Mouse (Mus musculus) frontal cortex, adult (tissue): ENCODE data around the gene Kctd11.
"Not testable (repeated sequence)": the region's sequence is repeated elsewhere in the genome, so short reads cannot be mapped to it uniquely, and the experiment has no call there.

Experiments used
- ATAC-seq: cut with Nextera tagmentation; 2 replicates; pipeline ENCODE4 v1.9.2; 2017; ENCODE audit warnings: mild to moderate bottlenecking, moderate library complexity, mixed read lengths; ENCODE audit not compliant: low TSS enrichment

The Kctd11 gene

DNA sequence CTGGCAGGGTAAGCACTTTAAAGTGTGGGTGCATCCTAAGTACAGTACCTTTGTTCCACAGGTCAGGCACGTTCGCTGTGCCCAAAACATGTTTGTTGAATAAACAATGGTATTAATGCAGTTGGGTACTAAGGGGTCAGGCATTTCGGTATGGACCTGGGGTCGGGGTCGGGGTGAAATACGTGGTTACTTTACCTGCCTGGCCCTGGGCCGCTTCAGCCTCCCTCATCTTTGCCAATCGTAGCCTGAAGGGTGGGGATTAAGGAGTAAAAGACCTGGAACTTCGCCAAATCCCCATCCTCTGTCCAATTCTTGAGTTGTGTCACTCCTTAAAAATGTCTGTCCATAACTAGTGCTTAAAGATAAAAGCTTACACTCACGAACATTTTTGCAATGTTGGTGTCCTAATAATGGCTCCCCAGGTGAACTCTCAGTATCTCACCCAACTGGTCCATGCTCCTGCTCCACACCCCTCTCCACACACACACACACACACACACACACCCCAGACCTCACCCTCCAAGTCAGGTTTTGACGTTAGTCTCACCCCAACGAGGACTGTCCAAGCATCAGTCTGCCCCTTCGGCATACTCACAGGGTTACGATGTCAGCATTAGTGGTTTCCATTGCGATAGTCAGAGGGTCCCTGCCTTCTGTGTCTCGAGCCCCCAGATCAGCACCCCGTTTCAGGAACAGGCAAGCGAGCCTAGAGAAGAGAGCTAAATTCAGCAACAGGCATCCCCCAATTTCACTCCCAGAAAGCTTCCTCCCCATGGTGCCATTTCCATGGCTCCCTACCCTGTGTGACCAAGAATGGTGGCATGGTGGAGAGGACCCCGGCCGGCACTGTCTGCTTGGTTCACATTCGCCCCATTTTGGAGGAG is 823 bp upstream of the Kctd11 start:
- no peak for ATAC-seq

DNA sequence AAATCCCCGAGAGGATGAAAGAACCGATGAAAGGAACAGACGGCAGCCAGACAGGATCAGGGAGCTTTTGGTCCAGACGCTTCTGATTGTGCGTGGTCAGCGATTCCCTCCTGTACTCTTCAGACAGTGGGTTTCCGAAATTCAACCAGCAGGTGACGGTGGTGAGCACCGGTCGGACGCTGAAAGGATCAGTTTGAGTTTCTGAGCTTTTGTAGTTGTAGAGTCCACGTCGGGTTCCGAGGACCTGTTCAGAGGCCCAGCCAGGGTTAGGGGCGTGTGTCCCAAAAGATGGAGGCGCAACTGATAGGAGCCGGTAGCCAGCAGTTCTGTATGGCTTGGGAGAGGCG is 727 bp downstream of the Kctd11 start:
- ATAC-seq, result 0 out of 2 replicates have a peak, but pooled peaks have one; percentile 35

DNA sequence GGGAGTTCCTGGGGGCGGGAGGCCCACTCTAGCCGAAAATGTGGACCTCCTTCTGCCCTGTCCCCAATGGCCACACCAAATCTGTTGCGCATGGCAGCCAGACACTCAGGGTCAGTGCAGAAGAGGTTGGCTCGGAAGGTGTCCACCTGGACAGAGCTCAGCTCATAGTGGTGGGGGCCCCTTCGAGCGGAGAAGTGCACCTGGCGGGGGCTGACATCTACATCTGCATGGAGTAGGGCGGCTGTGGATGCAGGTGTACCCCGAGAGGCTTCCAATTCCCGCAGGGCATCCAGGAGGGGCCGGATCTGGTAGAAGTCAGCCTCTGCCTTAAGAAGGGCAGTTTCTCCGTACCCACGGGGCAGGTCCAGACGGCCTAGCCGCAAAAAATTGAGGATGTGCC is 1.5 kb downstream of the Kctd11 start:
- ATAC-seq, result no peak

DNA sequence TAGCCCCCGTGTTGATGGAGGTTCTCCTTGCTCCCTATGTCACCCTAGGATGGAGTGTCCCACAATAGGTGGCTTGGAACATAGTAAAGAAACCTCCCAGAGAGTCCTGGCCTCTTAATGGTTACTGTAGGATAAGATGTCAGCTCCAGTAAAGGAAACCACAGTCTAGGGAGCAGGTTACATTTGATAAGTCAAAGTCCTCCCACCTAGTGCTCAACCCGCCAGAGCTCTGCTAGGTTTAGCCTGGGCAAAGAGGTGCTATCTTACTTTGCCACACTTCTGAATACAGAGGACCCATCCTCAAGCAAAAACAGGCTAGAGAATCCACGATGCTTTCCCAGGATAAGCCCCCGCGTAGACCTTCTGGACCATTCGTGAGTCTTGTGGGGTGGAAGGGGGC is 2.3 kb downstream of the Kctd11 start:
- no peak for ATAC-seq

DNA sequence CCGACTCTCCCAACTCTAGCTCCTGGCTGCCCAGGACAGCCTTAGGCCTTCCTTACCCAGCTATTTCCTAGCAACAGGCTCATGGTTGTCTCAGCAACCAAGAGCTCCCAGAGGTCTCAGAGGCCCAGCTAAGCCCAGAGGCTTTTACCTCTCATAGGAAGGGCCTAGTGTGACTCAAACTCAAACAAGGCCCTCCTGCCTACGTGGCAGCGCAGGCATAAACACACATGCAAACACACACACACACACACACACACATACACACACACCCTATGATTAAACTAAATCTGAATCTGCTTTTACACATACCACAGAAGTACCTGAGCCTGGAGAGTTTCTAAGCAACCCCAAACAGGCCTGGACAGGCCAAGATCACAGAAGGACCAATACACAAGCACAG is 2.8 kb downstream of the Kctd11 start:
- no peak for ATAC-seq

DNA sequence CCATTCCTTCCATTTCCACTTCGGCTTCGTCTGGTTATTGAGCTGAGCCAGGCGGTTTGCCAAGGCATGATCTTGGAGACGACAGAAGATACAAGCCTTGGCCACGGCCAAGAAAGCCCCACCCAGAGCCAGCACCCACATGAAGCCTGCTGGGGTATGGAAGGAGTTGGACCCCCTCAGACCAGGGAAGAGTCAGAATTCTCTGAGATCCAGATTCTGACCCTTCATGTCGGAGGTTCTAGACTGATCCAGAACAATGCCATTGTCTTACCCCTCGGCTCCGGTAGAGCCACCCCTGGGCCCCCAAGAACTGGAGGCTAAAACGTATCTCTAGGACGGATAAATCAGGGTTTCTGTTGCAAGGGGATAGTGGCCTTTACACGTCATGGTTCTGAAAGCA is 3.3 kb downstream of the Kctd11 start, which contains the start of gene Tmem95:
Tmem95 (minus strand) TSS at position 141 of the 400 bp plus-strand sequence.
- no peak for ATAC-seq

DNA sequence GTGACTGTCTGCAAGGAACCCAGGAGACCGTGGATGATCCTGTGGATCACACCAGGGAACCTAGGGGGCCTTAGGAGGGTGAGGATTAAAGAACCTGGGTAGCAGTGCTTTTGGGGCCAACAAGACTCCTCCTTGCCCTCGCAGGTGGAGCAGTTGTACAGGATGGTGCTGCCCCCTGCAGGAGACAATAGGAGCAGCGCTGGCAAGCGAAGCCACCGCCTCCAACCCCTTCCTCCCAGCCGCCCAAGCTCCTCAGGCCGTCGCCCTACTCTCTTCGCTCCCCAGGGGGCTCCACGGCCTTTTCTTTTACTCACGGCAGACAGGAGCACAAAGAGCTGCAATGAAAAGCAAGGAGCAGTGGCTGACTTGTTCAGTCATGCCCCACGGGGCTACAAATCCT is 4.3 kb downstream of the Kctd11 start:
- ATAC-seq, result peak; percentile 66; the same call in 1 of the 2 replicates

DNA sequence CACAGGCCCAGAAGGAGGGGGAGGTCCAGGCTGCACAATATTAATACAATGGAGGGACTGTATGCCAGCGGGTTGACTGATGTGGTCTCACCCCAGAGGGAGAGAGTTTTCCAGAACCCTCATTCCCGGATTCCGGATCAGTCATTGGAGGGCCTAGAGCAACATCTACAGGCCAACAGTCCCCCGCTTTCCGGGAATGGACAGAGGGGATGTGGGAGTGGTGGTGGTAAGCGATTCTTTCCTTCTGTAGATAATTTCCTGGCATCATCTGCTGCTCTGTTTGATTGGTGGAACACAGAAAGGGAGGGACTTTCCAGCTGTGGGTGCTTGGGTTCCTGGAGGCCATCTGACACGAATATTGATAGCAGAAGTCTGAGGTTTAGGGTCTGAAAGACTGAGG is 5.0 kb downstream of the Kctd11 start:
- ATAC-seq, result no peak

DNA sequence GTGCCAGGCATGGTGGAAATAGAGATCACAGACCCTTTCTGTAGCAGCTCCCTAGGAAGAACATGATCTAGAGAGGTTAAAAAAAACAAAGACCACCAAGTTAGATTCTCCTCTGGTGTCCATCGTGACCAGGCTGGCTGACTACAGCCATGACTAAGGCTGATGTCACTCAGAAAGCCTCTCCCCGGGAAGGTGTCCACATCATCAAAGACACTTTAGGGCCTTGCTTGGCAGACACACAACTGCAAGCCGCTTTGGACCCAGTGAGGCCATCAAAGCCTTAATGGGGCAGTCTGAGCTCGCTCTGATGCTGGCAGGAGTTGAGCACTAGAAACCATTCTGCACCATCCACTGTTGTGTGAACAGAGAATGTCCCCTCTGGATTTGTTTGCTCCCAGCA is 8.8 kb downstream of the Kctd11 start:
- ATAC-seq, result no peak

DNA sequence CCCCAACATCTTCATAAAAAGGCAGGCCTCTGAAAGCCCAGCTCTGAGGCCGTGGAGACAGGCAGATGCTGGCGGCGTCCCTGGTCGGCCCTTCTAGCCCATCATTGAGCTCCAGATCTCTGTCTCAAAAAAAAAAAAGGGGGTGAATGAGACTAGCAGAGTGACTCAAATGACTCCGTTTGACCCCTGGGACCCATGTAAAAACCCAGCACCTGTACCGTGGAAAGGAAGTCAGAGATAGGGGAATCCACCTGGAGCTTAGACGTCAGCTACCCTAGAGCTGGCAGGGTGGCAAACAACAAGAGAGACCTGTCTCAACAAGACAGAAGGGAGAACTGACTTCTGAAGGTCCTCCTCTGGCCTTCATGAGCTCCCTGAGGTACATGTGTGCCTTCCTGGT is 9.4 kb downstream of the Kctd11 start:
- no peak for ATAC-seq

DNA sequence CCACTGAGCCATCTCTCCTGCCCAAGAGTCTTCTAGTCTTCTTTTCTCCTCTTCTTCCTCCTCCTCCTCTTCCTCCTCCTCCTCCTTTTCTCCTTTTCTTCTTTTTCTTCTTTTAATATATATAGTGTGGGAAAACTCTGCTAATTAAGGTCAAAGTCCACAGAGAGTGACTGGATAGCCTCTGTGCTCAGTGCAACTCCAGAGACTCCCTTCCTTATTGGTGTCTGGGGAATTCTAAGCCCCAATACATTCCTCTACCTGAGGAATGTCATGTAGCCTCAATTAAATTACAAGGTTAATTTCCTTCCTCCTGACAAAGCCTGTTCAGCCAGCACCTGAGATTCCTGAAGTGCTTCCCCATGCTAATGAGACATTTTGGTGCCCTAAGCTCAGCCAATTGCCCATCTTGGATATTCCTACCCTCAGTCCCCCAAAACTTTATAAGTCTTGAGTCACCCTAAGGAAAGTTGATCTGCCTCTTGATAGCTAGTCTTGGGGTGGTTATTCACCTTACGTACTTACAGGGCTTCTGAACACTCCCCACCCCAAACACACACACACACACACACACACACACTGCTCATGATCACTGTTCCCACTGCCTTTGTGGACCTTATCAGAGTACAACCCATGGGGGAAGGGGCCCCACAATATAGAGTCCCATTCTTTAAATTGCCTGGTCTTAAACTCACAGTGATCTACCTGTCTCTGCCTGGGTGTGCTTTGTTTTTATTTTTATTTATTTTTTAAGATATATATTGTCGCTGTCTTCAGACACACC is 10.7 kb downstream of the Kctd11 start:
- no peak for ATAC-seq

DNA sequence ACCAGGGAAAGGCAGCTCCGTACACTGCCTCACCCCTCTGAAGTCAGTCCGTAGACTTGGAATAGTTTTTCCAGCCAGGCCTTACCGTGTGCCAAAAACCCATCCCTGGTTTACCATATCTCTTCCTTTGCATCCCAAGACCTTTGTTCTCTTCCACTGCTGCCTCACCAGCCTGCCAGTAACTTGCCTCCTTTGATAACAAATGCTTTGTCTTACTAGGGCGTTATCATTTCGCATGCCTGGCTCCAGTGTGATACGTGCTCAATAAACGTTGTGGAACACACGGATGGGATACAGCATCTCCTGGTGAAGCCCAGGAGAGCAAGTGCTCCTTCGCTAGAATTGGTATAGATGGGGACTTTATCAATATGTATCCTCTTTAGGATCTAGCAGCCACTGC is 13.9 kb downstream of the Kctd11 start:
- ATAC-seq, result no peak

DNA sequence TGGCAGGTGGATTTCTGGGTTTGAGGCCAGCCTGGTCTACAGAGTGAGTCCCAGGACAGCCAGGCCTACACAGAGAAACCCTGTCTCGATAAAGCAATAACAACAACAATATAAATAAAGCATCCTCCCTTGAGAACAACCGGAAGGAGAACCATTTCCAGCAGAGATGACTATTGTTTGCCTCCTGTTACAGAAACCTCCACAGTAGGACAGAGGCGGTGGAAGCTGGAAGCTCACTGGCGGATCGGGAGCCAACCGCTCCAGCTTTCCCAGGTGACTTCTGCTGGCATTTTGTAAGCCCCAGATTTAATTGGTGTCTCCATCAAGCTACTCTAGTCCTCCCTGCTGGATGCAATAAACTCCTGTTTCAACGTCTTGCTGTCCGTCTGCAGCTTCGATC is 15.6 kb downstream of the Kctd11 start:
- ATAC-seq, result no peak

DNA sequence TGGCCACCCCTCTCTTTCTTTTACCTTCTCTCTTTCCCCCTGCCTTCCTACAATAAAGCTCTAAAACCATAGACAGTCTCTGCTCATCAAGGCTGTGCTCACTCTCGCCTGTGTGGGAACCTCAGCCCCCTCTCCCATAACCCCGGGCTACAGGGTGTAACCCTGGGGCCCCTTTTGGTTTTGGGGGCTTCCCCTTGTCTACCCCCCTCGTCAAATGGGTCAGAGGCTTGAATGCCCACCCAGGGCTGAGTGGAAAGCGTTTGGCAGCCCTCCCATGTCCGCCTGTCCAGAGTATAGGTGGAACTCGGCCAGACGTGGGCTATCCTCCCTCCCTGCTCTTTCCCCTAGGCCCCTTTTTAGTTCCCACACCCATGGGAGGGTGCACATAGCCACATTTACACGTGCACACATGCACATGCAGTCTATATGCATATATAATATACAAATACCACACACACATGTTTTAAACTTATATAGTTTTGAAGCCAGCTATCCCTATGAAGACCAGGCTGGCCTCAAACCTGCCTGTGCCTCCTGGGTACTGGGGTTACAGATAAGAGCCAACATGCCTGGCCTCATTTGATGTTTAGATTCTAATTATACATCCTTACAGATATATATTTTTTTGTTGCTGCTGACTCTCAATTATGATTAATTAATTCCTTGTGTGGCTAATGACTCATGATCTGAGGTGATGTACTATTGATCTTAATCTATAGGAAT is 16.9 kb downstream of the Kctd11 start:
- no peak for ATAC-seq

DNA sequence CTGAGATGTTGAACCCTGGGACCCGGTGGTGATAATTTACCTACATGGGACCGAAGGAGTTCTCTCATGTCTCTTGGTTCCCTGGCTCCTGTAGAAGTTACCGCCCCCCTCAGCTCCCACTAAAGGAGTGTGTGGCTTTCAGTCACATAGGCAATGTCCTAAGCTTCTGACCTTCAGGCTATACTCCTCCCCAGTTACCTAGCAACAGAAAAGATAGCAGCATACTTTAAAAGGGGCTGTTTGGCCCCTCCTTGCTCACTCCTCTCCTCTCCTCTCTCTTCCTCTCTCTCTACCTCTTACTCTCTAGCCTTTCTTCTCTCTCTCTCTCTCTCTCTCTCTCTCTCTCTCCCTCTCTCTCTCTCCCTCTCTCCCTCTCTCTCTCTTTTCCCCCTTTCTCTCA is 17.5 kb downstream of the Kctd11 start:
- ATAC-seq, result not testable (repeated sequence)

DNA sequence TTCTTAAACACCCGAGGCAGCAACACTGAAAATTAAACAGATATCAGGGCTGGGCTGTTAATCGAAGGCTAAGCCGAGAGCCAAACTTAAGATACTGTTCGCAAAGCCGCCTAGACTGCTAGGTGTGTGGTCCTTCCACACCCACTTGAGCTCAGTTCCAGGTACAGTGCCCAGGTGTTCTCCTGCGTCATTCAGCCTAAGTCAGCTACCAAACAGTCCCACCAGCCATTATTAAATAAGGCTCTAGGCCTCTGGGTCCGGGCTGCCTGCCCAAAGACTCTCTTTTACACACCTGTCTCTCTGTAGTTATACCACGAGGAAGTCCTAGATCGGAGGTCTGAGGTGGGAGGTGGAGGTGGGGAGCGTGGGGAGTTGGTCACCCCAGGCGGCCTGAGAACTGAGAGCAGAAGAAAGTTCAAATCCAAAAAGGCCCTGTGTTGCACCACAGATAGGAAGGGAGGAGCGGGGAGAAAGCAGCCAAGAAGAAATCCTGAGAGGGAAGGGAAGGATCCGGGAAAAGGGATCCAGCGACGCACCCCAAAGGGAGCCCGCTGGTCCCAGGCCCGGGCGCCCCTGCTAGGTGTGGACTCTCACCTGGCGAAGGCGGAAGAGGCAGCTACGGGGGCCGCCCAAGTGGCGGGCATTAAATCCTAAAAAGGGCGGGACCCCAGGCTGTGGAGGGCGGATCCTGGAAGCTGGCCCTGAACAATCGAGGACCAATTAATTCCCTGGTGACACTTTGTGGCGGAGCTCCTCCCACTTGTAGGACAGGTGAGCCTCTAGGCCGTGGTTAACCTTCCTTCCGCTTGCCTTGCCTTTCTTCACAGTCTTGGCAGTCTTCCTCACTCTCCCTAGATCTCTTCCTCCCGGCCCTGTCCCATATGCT is 22.9 kb downstream of the Kctd11 start, which contains the start of gene Tnk1:
Tnk1 (minus strand) TSS at position 618 of the 886 bp plus-strand sequence.
- ATAC-seq, result no peak

DNA sequence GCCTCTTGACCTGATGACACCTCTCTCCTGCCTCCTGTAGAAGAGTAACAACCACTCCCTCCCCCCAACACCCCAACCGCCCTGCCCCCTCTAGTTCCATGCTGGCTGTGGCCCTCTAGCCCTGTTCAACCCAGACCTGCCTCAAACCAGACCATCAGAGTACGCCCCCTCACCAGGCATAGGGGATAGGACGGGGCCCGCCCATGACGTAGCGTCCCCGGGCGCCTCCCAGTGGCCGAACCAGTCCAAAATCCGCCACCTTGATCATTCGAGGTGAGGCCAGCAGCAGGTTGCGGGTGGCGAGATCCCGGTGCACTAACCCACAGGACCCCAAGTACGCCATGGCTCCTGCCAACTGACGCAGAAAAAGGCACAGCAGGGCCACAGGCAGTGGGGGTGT is 25.9 kb downstream of the Kctd11 start:
- no peak for ATAC-seq

DNA sequence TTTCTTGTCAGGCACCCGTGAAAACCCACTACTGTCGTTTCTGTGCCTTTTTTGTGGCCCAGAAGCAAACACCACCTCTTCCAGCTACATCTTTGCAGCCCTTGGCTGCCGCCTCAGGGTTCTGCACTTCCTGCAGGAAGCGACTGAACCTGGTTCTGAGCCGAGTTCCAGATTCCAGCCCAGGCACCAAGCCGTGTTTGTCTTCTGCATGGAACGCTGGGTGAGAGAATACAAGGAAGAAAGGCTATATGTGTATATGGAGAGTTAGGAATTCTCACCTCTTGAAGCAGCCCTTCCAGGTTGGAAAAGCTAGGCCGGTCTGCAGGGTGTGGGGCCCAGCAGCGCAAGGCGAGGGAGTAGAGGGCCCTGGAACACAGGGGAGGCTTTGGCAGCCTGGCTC is 26.5 kb downstream of the Kctd11 start:
- ATAC-seq, result no peak

DNA sequence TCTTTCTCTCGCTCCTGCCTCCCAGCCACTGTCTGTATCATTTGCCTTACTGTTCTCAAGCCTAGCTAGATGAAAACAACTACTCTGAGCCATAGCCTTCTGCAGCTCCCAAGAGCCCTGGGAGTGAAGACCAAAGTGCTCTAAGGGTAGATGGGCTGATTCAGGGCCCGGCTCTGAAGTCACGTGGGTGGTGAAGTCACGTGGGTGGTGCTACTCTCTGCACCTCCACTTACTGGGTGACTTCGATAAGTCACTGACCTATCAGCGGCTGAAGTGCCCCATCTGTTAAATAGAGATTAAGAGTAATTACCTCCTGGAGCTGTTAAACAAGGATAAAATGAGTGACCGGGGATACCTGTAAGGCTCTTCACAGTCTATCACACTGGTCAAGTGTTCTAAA is 27.2 kb downstream of the Kctd11 start:
- ATAC-seq, result no peak

DNA sequence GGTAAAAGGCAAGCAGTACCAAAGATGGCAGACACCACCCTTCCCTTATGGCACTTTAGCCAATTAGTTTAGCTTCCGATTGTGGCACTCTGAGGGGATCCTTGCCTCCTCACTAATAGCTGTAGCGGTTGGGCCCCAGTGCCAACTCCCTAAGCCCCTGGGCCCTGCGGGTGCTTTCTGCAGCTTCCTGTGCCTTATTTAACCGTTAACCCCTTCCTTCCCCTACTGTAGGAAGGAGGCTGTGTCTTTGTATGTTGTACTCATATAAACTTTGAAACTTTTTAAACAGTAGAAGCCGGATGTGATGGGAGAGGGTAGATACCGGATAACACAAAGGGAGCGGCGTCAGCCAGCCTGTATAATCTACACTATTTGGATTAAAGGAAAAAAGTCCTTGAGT is 30.5 kb downstream of the Kctd11 start:
- no peak for ATAC-seq

DNA sequence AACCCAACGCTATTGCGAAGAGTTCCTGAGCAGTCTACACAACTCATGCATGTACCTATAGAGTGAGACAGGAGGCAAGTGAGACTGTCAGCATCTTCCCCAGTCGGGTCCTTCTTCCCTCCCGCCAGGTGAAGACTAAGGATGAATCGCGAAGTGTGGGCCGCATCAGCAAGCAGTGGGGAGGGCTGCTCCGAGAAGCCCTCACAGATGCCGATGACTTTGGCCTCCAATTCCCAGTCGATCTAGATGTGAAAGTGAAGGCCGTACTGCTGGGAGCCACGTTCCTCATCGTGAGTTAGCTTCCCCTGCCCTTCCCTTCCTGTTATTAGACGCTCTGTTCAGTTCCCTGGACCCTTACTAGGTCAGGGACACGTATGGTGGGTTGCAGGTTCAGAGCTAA is 31.3 kb downstream of the Kctd11 start:
- no peak for ATAC-seq
